Mouse (Mus musculus) ovary, postnatal 10 days (tissue): Measurements from ENCODE around the gene Gal3st1.
"Not testable (repeated sequence)": the region's sequence is repeated elsewhere in the genome, so short reads cannot be mapped to it uniquely, and the experiment has no call there.

Experiments used
- DNase-seq: peaks from one replicate; pipeline ENCODE4 v3.0.0; 2022; ENCODE audit warnings: low spot score

The Gal3st1 gene

DNA sequence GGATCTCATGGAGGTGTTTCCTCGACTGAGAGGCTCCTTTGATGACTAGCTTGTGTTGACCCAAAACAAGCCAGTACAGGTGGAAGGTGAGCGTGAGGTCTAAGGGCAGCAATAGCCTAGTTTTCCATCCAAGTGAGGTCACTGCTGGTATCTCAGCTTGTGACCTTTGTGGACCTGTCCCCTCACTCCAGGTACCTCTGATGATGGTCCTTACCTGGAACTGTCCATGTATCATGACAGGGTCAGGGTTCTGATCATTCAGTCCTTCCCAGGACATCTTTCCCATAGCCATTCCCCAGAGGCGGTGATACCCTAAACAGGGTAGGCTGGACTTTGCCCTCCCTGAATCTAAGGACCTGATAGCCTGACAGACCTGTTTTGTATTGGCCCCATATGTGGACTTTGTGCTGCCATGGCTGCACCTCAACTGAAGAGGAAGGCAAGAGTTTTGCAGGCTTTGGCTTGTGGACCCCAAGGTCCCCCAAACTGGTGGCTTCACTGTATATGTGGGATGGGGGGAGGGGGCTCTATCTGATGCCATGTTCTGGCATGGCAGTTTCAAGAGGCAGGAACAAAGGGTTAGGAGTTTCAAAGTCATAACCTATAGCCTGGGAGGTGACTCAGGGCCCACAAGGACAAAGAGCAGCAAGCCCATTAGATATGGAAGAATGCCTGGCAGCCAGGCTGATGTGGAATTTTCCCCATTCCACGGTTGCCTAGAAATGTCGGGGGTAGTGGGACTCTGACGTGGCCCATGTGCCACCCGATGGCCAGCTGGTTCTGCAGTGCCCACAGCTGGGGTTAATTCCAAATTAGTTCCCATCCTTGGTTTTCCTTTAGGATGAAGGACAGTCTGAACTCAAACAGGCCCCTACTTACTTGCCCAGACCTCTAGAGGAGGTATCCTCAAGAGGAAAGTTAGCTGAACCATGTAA lies 894 bp upstream of the Gal3st1 start:
- DNase-seq = no peak

DNA sequence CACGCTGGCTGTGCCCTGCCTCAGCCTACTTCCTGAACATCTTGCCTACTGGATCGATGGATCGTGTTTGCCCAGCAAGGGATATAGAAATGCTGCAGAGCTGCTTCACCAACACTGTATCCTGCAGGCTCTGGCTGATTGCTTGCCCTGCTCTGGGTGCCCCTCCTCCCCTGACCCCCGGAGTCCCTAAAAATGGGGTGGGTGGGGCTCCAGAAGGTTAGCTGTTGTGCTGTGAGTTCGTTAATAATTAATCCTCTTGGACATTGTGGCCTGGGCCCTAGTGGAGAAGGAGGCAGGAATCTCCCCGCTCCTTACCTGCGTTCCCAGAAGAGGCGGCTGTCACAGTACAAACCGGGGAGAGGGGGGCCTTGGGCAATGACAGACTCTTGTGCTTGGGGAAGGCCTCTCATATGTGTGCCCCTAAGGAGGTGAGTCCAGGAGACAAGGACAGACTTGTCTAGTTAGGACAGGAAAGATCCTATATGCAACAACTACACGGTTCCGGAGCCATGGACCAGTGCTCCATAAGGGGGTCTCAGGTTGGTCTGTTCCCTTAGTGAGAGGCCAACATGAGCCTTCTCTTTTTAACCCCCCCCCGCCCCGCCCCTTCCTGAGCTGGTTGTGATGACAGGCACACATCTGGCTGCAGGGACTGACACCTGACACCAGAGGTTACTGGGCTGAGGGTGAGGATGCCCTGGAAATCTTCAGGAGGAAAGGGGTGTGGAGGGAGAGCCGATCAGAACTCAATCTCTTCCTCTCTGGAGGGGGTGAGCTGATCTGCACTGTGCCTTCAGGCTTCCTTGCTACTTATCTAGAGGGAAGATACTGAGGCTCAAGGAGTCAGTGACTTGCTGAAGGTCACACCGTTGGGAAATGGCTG lies 668 bp downstream of the Gal3st1 start:
- DNase-seq = no peak

DNA sequence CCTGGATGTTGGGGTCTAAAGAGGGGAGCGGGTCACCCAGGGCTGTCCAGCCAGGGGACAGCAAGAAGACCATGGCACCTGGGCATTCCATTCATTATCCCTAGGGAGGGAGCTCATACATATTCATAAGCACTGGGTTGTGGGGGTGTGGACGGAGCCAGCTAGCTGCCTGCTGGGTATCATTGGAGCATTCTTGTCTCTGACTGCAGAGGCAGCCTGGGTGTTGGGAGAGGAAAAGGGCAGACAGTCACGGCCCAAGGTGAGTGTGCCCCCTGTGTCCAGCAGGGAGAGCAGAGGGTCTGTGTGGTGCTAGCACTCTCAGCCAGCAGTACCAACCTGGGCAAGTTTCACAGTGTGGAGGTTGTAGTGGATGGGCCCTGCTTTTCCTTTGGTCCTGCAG lies 6.3 kb downstream of the Gal3st1 start:
- DNase-seq = no peak

DNA sequence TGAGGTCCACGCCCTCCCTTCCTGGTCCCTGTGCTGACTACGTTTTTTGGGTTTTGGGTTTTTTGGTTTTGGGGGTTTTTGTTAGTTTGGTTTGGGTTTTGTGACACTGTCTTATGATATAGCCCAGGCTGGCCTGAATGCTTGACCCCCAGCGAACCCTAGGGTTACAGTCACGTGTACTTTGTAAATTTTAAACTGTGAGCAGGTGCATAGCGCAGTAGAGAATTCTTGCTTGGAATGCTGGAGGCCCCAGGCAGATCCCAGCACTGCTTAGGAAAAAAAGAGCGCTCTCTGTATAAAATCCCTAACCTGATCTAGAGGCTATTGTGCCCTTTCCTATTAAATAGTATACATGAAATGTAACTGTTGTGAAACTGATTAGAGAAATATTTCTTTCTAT lies 9.7 kb downstream of the Gal3st1 start:
- no peak for DNase-seq

DNA sequence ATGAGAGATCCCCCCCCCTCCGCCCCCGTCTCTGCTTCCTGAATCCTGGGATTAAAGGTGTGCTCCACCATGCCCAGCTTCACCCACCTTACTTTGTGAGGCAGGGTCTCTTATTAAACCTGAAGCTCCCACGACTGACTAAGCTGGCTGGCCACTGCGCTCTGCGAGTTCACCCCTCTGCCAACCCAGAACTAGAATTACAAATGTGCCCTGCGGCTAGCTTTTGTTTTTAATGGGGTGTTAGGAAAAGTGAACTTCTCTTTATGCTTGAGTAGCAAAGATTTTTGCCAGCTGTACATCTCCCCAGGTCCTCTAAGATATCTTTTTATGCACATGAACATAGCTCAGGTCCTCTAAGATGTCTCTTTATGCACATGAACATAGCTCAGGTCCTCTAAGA lies 10.5 kb downstream of the Gal3st1 start:
- DNase-seq = no peak

DNA sequence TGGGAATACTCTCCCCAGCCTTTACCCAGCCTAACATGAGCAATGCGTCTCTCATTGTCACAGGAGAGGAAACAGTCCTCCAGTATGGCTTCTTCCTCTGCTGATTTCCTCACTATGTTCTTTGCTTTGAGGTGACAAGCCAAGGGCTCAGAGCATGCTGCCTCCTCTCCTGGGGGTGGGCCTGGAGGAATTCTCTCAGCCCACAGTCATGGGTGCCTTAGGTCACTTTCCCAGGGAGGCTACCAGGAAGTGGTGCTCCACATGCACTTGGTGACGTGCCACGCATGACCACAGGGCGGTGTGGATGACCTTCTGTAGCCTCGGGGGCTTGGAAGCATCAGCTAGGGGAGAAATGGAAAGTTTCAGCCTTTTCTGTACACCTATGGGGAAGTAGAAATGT lies 12.1 kb downstream of the Gal3st1 start:
- no peak for DNase-seq

DNA sequence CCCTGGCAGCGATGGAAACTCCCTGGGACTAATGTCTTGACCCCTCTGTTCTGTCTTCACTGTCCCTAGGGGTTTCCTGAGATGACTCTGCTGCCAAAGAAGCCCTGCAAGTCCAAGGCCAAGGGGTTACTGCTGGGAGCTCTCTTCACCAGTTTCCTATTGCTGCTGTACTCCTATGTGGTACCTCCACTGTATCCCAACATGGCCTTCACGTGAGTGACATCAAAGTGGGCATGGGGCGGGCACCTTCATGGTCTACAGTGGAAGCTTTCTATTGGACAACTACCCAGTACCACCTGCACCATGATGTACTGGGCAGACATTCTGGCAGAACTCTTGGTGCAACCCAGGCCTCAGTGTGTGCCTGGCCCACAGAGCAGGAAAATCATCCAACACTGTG lies 13.4 kb downstream of the Gal3st1 start:
- no peak for DNase-seq

DNA sequence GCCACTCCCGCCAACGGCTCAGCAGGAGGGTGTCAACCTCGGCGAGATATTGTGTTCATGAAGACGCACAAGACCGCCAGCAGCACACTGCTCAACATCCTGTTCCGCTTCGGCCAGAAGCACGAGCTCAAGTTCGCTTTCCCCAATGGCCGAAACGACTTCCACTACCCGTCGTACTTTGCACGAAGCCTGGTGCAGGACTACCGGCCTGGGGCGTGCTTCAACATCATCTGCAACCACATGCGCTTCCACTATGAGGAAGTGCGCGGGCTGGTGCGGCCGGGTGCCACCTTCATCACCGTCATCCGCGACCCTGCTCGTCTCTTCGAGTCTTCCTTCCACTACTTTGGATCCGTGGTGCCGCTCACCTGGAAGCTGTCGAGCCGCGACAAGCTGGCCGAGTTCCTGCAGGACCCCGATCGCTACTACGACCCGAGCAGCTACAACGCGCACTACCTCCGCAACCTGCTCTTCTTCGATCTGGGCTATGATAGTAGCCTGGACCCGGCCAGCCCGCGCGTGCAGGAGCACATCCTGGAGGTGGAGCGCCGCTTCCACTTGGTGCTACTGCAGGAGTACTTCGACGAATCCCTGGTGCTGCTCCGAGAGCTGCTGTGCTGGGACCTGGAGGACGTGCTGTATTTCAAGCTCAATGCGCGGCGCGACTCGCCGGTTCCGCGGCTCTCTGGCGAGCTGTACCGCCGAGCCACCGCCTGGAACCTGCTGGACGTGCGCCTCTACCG lies 14.7 kb downstream of the Gal3st1 start:
- no peak for DNase-seq

DNA sequence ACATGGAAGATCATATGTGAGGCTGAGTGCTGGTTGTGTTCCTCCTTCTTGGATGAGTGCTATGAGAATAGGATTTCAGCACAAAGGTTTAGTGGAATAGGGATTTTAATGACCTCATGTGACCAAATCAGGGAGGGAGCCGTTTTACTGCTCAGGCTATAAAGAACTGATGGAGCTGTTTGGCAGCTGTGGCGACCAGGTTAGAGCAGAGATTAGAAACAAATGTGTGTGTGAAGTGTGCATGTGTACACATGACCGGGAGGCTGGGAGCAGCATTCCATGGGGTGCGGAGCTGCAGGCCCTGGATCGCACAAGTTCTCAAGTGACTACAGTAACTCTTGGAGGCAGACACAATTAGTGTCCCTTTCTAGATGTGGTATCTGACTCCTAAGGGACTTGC lies 16.1 kb downstream of the Gal3st1 start:
- DNase-seq = no peak

DNA sequence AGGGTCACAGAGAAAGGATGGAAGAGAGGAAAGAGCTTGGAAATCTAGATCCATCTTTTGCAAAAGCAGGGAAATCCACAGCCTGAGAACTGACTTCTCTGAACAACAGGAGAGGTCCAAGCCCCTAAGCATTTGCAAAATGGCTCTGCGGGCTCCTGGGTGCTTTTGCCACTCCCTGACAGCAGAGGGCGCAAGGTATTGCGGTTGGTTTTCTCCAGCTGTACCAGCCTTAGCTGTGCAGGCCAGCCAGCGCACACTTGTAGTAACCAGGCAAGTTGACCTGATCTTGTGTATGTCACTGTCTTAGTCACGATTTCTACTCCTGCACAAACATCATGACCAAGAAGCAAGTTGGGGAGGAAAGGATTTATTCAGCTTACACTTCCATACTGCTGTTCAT lies 18.2 kb downstream of the Gal3st1 start:
- DNase-seq = peak; percentile 22

DNA sequence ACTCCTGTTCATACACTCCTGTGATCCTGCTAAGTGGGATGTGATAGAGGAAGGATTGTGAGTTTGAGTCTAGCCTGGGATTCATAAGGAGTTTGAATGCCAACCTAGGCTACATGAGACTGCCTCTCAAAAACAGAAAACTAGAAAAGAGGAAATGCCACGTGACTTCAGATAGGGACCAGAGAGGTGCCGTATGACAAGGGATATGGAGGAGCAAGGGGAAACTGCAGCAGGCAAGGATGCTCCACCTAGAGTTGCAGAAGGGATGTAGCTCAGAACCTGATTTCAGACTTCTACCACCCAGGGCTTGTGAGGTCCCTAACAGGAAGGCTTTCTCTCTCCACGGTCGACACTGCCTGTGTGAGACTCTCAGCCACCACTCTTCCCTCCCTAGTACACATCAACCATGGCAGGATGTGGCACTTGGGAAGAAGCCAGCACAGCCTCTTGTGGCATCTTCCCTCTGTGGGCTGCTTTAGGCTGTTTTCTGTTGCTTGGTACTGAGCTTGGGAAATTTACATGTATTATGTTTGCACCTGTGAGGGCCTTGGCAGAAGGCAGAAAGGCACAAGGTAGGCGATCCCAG lies 21.9 kb downstream of the Gal3st1 start:
- DNase-seq = no peak

DNA sequence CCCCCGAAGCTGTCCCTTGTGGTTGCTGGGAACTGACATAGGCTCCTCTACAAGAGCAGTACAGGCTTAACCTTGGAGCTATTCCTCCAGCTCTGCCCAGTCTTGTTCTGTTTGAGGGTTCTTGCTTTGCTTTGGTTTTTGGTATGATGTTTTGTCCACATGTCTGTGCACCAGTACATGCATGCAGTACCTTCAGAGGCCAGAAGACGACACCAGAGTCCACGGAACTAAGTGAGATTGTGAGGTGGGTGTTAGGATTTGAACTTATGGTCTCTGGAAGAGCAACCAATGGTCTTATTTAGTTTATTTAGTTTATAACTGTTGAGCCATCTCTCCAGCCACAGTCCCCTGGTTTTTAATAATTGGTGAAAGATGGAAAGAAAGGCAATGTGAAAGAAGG lies 23.0 kb downstream of the Gal3st1 start:
- no peak for DNase-seq

DNA sequence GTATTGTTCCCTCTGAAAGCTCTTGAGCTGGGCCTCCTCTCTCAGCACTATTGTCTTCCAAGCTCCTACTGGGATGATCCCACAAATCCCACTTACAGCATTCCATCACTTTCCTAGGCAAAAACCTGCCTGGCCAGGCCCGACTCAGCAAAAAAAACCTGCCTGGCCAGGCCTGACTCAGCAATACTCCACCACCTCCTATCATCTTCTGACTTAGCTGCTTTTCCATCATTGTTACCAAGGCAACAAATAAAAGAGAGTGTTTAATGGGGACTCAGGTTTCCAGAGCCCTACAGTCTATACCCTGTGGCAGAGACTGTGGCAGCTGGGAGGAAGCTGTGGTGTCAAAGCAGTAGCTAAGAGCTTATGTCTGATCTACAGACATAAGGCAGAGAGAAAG lies 29.2 kb downstream of the Gal3st1 start:
- no peak for DNase-seq

DNA sequence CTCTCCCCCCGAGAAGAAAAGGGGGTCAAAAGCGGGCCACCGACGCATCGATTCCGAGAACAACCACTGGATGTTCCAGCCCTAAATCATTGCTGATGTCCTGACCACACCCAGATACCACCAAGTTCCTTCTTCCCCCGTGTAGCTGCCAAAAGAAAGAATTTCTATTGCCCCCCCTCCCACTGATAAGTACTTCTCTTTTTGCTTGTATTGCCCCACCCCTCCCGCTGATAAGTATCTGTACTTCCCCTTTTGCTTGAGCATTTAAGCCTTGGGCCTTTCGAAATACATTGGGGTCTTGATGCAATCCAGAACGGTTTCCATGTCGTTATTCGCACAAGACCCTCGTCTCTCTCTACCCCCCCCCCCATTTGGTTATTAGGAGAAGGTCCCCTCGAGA lies 32.4 kb downstream of the Gal3st1 start:
- DNase-seq = not testable (repeated sequence)

DNA sequence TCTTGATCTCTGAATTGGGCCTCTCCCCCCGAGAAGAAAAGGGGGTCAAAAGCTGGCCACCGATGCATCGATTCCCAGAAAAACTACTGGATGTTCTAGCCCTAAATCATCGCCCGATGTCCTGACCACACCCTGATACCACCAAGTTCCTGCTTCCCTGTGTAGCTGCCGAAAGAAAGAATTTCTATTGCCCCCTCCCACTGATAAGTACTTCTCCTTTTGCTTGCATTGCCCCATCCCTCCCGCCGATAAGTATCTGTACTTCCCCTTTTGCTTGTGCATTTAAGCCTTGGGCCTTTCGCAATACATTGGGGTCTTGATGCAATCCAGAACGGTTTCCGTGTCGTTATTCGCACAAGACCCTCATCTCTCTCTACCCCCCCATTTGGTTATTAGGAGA lies 38.7 kb downstream of the Gal3st1 start:
- not testable (repeated sequence) for DNase-seq

DNA sequence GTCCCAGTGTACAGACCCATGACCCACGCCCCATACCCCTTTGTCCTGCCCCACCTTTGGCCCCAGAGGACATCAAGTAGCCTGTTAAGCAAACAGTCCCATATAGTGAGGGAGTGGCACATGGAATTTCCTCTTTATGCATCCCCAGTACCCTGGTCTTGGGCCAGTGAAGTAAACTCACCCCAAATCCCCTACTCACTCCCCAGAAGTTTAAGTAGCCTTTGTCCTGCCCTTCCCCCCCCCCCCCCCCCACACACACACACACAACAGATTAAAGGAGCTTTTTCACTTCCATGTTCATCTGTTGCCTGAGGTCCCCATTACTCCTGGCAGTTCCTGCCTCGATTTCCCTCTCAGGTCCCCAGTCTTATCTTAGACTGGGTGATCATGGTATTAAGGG lies 39.9 kb downstream of the Gal3st1 start:
- no peak for DNase-seq

DNA sequence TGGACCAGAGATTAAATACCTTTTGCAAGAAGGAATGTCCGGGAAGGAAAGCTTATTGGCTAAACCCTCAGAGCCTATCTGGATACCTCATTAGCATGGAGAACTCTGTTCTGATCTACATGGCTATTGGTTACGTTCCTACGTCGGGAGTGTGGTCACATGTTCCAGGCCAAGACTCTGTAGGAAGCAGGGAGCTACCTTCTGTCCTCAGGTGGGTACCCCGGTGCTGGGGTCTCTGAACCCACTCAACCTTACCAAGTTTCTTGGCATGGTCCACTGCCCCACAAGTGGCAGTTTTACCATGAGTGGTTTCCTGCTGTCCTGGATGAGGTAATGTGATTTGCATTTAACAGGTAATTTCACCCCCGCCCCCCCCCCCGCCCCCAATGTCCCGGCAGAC lies 43.6 kb downstream of the Gal3st1 start:
- DNase-seq = no peak

DNA sequence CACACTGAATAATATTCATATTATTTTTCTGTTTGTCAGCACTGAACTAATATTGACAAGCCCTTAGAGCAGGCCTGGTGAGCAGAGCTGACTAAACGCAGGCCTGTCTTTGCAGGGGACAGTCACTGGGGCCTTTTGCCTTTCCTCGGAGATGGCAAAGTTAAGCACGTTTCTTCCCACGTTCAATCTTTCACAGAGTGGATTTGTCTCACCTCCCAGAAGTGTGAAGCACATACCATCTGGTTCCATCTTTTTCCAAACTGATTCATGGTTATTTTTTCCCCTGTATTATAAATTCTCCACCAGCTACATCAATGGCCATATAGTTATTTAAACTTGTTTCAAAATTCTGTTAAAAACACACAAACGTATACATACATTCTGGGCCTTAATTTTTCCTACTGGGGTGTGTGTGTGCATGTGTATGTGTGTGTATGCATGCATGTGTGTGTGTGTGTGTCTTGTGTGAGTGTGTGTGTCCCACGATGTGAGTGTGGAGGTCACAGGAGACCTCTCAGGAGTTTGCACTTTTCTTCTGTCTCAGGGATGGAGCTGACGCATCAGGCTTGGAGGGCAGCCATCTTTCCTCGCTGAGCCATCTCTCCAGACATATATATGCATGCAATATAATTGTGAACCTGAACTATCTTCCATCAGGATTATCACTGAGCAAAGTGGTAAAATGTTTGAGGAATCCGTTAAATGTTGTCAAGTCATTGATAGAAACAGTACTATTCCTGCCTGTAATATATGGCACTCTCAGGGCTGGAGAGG lies 44.3 kb downstream of the Gal3st1 start:
- DNase-seq = no peak

DNA sequence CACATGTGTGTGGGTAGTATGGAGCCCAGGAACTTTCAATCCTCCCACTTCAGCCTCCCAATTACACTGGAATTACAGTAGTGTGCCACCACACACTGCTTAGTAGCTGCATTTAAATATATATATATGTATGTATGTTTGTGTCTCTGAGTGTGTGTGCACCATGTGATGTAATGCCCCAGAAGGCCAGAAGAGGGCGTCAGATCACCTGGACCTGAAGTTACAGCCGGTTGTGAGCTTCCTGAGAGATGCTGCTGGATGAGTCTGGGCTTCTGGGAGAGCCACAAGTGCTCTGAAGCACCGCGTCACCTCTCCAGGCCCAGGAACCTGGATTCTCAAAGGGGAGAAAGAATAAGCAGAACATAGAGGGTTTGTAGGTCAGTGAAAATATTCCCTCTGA lies 45.9 kb downstream of the Gal3st1 start:
- DNase-seq = no peak

DNA sequence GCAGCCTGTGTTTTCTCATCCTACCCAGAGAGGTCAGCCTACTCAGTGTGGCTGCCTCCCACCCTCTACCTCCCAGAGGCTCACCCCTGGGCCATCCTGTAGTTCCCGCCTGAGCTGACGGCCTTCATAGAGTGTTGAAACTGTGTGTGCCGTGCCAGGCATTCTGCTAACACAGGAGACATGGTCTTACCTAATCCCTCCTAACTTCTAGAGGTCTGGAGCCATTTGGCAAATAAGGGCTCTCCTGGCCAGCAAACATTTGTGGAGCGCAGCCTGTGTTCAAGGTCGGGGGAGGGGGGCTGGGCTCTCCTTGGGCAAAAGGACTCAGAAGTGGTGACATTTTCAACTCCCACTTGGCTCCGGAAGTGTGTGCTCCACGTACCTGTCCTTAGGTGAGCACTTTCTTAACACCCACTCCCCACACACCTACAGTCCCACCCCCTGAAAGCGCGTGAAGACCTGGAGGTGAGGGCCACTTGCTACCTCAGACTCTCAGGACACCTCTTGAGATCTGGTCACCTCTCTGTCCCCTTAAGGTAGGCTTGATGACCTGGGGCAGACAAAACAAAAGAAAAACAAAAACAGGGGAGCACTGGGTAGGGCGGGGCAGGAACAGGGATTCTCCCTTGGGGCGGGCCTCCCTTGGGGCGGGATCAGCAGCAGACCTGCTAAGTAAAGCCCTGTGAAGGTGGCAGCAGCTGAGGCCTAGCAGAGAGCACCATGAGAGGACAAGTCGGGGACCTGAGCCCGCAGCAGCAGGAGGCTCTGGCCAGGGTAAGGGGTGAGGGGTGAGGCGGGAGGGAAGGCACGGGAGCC lies 47.9 kb downstream of the Gal3st1 start, which contains the start of gene Sec14l4:
Gene Sec14l4 (plus strand): TSS at position 337 of the 816 bp plus-strand sequence.
- DNase-seq = no peak
